Mouse (Mus musculus) macrophage (primary cell): Measurements from ENCODE around the gene Nampt. TPM values are rescaled to one million over a fixed set of nuclear protein-coding genes. Genes with fewer than 3 reads are reported as not detected.
A peak's percentile ranks its signal among the peaks of the same experiment; 100 is the strongest.

Experiments used
- H3K27ac ChIP-seq: fragments of 350-480 bp; formaldehyde crosslinking; 2 replicates; pipeline ENCODE4 v1.9.0; 2021
- H3K36me3 ChIP-seq: fragments of 350-480 bp; formaldehyde crosslinking; 2 replicates; pipeline ENCODE4 v1.9.0; 2021; ENCODE audit errors: inconsistent target
- H3K4me3 ChIP-seq: fragments of 350-480 bp; formaldehyde crosslinking; 2 replicates; pipeline ENCODE4 v1.9.0; 2021; ENCODE audit errors: inconsistent target
- H3K79me2 ChIP-seq: fragments of 350-480 bp; formaldehyde crosslinking; 2 replicates; pipeline ENCODE4 v1.9.0; 2021; ENCODE audit errors: inconsistent target
- WGBS: methylation state at CpG from one replicate; pipeline ENCODE4 v1.1.7; 2026; ENCODE audit warnings: inconsistent platforms; ENCODE audit not compliant: missing documents; 5-methylcytosine and 5-hydroxymethylcytosine counted together
- polyA plus RNA-seq: library from polyadenylated mRNA; stranded (reverse); fragments of 250-400 nt; gene quantifications from 3 replicates; pipeline ENCODE4 v1.2.4, GENCODE M21; 2018; ENCODE audit warnings: inconsistent platforms
- total RNA-seq, 78 experiments: library from RNA; depleted of rRNA; stranded (reverse); fragments of 250-400 nt; gene quantifications; 1 replicate in 9 of 78; 2 replicates in 24 of 78; 3 replicates in 43 of 78; 4 replicates in 2 of 78; pipeline ENCODE4 v1.2.4; 2018; ENCODE audit warnings: inconsistent platforms in 56 of 78

Nampt gene
- total RNA-seq (2018; cell fraction: chromatin; rRNA removed): 100 to 1,000 TPM in 23 of 26 experiments, 10 to 100 TPM in 3; 88.3 to 462 (median 167) TPM
- 100 to 1,000 TPM in 24 of 26 experiments, 10 to 100 TPM in 2; 97.7 to 225 (median 165) TPM for total RNA-seq (2018; cell fraction: cytosol; rRNA removed)
- total RNA-seq (2018; cell fraction: nucleus; rRNA removed): 100 to 1,000 TPM in 24 of 26 experiments, 10 to 100 TPM in 2; 64.3 to 336 (median 194) TPM
- 78.6 to 170 TPM (median 118 TPM) in 3 replicates for polyA plus RNA-seq

DNA sequence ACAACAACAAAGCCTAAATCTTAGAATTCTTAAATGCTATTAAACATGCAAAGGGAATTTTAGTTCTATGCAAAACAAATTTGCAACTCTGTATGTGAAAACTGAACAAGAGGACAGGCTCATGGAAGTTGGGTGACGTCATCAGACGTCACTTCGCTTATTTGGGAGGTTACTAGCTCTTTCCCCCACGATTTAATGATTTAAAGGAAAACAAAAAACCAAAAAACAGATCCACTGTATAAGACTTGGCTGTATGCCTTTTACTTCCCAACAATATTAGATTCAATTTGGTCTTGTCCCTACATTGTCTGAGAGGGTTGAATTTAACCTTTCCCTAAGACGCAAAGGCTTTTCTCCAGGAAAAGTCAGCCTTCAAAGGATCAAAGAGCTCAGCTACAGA, at the start of gene Nampt:
TSS of gene Nampt (plus strand) at position 130 of the 400 bp plus-strand sequence.
- 26% methylated on average over 5 of the region's 5 CpGs for WGBS
- Histone ChIP-seq H3K4me3 (peak within 1 kb of the TSS; percentile 34), H3K27ac (peak within 1 kb of the TSS; percentile 96), H3K36me3 (peaks cover 4% of the 10 kb centered on the region; the same call in 1 of the 2 replicates), H3K79me2 (peaks cover 35% of the 10 kb centered on the region)

DNA sequence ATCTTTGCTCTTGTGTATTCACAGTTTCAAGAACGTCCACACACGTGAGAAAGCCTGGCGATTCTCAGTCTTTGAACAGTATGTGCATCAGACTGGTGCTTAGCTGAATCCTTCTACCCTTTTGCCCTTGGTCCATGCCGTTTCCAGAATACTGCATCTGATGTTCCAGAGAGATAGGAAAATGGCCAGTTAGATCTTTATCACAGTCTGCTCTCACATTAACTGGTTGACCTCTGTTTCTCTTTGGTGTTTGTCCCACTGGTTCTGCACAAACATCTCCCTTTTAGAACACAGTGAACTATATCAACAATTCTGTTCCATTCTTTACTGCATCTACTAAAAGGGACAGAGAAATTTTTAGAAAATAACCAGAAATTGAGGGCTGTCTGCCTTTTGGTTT, 48.6 kb upstream of the Nampt start:
- Histone ChIP-seq H3K4me3 (no peak overlapping the region), H3K79me2 (no peaks in the 10 kb centered on the region), H3K36me3 (no peaks in the 10 kb centered on the region), H3K27ac (no peak overlapping the region)
- 98% methylated on average over 4 of the region's 4 CpGs for WGBS

DNA sequence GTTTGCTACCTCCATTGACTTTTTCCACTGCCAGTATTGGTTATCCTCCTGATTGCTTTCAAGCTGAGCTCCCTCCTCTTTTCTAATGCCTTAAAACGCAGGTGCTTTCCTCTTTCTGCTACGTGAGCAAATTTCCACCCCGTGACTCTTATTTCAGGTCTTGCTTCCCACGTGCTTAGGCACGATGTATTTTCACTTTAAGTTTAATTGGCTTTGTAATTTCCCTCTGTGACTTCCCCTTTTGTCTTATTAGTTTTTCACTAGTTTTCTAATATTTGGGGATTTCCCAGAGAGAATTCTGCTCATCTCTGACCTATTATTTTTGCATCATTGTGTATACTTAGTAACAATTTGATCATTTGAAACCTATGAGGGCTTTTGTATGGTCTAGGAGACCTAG, 44.8 kb upstream of the Nampt start:
- no peak overlapping the region for H3K4me3 ChIP-seq
- H3K79me2 ChIP-seq: no peaks in the 10 kb centered on the region
- no peaks in the 10 kb centered on the region for H3K36me3 ChIP-seq
- 0% methylated on average over 5 of the region's 5 CpGs for WGBS
- no peak overlapping the region for H3K27ac ChIP-seq

DNA sequence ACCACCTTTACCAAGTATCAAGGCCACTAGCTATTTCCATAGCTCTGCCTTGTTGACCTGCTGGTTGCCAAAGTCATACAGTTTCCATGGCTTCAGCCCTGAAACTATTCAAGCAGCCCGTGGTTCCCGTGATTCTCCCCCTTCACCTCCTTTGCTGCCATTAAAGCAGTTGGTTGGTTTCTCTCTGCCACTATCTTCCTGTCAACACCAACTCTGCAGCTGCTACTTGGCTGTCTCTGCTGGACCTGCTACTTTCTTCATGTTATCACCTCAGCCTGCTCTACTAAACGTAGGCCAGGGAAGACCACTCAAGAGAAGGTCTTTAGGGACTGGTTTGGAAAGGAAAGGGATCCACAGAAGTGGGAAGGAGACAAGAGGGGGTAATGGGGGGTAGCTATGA, 30.3 kb upstream of the Nampt start:
- Histone ChIP-seq H3K27ac (no peak overlapping the region), H3K36me3 (no peaks in the 10 kb centered on the region), H3K4me3 (no peak overlapping the region), H3K79me2 (no peaks in the 10 kb centered on the region)
- 79% methylated on average over 3 of the region's 3 CpGs for WGBS

DNA sequence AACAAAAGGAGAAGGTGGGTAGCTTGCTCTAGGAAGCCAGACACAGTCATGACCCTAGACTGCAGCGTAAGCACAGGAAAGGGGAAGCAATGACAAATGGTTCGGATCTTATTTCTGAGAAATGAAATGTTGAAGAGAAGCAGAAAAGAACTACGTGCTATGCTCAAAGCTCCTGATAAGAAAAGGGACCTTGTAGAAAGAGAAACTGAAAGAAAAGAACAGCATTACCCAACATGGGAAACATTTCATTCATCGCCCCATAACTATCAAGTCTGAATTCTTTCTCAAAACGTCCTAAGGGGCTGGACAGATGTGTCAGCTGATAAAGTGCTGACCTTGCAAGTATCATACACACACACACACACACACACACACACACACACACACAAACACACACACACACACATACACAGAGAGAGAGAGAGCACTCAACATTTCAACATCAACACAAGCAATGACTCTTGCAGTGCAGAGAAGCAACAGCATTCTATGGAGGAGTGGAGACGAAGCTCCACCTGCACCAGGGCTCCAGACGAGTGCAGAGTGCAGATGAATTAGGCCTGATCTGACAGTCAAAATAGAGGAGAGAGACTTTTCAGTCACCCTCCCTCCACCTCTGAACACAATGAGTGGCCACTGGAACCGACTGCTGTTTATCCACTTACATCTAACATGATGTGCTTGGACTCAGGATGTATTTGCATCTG, 23.4 kb upstream of the Nampt start:
- H3K79me2 ChIP-seq: no peaks in the 10 kb centered on the region
- WGBS: 34% methylated on average over 8 of the region's 8 CpGs
- peak overlapping the region; percentile 73 for H3K27ac ChIP-seq
- peak overlapping the region; percentile 3; the same call in 1 of the 2 replicates for H3K4me3 ChIP-seq
- no peaks in the 10 kb centered on the region for H3K36me3 ChIP-seq

DNA sequence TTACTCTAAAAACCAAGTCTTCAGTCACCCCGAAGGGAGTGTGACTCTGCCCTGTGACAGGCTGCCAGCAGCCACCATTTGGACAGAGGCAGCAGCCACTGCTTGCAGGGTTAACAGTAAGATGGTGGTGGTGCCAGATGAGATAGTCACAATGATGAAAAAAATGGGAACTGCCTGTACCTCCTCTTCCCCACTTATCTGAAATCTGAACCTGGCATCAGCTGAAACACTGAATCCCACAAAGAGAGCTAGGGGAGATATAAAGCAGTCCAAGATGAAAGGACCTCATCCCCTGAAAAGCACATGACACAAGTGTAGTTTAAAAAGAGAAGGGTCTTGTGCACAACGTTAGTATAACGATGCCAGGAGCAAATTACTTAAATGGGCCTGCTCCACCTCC, 21.9 kb upstream of the Nampt start:
- Histone ChIP-seq H3K36me3 (no peaks in the 10 kb centered on the region), H3K79me2 (no peaks in the 10 kb centered on the region), H3K27ac (no peak overlapping the region), H3K4me3 (no peak overlapping the region)
- WGBS: 94% methylated on average over 3 of the region's 3 CpGs

DNA sequence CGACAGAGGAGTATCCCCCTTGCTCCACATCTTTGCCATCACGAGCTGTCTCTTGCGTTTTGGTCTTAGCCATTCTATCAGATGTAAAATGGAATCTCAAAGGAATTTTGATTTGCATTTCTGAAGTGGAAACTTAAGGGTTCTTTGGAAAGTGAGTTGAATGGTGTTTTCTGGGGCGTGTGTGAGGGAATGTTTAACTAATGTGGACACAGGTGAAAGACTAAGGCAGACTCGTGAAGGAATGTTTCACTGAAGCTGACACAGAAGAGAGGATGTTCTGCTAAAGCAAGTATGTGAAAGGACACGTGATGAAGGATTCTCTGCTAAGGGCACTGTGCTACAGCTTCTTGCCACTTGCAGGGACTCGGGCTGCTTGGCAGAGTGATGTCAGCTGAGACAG, 18.3 kb upstream of the Nampt start:
- no peak overlapping the region for H3K27ac ChIP-seq
- H3K4me3 ChIP-seq: no peak overlapping the region
- H3K79me2 ChIP-seq: no peaks in the 10 kb centered on the region
- H3K36me3 ChIP-seq: no peaks in the 10 kb centered on the region
- 92% methylated on average over 7 of the region's 7 CpGs for WGBS

DNA sequence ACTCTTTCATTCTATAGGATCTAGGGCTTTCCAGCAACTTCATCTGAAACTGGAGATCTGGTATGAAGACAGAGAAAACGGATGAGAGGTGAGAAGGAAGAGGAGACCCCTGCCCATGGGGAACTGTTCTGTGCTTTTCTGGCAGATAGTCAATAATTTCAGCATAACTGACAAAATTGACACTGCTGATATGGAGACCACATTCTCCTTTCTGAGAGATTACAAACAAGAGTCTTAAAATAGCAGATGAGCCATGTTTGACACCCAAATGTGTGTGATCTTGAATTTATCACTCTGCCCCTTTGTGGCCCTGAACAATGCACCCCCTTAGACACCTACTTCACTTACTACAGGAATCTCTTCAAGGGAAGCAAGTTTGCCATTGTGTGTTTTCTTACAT, 13.8 kb upstream of the Nampt start:
- WGBS: 100% methylated on average over 1 of the region's 1 CpGs
- H3K4me3 ChIP-seq: no peak overlapping the region
- no peaks in the 10 kb centered on the region for H3K36me3 ChIP-seq
- no peak overlapping the region for H3K27ac ChIP-seq
- no peaks in the 10 kb centered on the region for H3K79me2 ChIP-seq

DNA sequence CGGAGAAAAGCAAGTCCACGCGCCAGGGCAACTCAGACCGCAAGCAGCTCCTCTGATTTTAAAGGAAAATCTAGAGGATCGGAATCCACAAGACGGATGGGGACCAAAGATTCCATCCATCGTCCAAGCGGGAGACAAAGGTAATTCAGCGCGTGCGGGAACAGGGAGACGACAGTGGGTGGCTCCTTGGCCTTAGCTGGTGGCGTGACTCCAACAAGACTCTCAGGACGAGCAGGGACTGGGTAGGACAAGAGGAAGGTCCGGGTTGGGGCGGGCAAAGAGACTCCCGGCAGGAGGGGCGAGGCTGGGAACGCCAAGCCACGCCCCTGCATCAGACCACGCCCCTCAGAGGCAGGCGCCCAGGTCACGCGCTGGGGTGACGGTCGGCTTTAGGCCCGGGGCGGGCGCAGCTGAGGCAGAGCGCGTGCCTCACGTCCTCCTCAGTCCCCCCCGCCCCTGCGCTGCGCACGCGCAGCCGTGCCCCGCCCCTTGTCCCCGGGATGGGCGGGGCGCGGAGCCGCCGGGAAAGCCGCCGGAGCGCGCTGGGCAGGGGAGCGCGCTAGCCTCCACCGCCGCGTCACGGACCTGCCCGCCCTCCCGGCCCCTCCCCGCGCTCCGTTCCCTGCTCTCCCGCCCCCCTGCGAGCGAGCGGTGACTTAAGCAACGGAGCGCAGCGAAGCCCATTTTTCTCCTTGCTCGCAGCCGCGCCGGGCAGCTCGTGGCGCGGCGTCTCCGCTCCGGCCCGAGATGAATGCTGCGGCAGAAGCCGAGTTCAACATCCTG, 669 bp downstream of the Nampt start:
- H3K36me3 ChIP-seq: peaks cover 8% of the 10 kb centered on the region; the same call in 1 of the 2 replicates
- H3K4me3 ChIP-seq: peak overlapping the region; percentile 34
- WGBS: 2% methylated on average over 47 of the region's 80 CpGs
- peaks cover 41% of the 10 kb centered on the region for H3K79me2 ChIP-seq
- H3K27ac ChIP-seq: peak overlapping the region; percentile 96

DNA sequence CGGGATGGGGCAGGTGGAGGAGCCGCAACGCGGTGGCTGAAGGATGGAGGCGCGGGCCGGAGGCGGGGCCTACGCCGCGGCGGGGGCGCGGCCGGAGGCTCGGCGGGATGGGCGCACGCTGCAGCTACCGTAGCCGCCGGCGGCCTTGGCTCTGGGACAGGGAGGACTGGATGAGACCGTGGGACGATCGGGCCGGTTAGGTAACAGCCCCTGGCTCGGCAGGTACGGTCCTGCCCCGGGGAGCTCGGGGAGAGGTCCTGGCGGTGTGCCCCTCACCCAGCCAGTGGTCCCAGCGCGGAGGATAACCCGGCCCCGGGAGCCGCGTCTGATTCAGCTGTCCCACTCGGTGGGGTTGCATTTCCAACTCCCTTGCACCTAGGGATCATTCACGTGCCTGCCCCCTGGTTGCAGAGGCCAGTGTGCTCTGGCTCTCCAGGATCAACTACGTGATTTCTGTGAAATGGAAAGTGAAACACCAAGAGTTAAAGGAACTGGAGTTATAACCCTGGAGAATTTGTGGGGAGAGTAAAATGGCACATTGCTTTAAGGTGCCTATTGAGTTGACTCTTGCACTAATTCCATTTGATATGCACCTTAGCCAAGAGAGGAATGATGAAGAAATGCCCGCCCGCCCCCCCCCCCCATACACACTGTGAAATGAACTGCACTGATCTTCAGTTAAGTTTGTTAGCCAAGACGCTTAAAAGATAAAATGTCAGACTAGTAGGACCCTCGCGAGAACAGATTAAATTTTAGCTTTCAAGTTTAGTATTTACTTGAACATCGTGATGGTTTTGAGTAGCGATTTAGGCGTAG, 1.6 kb downstream of the Nampt start:
- under 1% methylated on average over 48 of the region's 49 CpGs for WGBS

DNA sequence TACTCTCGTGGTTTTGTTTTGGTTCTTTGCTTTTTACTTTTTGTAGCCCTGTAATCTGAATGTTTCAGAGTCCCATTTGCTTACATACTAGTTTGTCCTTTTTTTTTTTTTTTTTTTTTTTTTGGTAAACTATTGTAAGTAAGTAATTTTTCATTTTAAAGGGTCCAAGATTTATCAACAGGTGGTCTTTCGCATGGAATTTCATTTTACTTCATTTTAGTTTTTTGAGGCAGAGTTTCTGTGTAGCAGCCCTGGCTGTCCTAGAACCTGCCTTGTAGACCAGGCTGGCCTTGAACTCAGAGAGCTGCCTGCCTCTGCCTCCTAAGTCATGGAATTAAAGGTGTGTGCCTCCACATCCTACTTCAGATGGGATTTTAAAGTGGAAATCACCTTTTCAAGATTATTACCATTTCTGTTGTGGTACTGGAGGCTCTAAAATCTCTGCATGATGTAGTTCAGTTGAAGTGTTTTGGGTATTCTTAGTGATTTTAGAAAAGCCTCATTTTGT, 2.2 kb downstream of the Nampt start:
- Histone ChIP-seq H3K79me2 (peaks cover 57% of the 10 kb centered on the region), H3K4me3 (peak overlapping the region; percentile 74), H3K36me3 (peaks cover 13% of the 10 kb centered on the region; the same call in 1 of the 2 replicates), H3K27ac (peak overlapping the region; percentile 87)
- WGBS: 40% methylated on average over 2 of the region's 2 CpGs

More for the DNA sequence above, 1.6 kb downstream of the Nampt start:
- Histone ChIP-seq H3K27ac (peak overlapping the region; percentile 87), H3K79me2 (peaks cover 50% of the 10 kb centered on the region), H3K36me3 (peaks cover 13% of the 10 kb centered on the region; the same call in 1 of the 2 replicates), H3K4me3 (peak overlapping the region; percentile 74)

DNA sequence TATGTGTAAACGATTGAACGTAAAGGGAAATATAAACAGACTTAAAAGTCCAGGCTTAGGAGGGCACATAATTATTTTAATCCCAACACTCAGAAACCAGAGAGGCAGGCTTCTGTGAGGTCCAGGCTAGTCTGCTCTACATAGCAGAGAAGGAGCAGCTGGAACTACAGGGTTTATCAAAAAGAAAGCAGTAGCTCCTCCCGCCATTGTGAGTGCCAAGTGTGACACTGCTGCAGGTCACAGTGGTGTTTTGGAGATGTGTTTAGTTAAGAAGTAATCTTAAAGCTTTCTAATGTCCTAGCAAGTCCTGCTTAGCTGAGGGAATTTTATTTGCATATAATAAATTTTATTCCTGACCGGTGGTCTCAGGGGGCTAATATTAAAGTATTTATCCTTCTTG, 2.7 kb downstream of the Nampt start:
- H3K27ac ChIP-seq: peak overlapping the region; percentile 87
- peaks cover 62% of the 10 kb centered on the region for H3K79me2 ChIP-seq
- H3K36me3 ChIP-seq: peaks cover 13% of the 10 kb centered on the region; the same call in 1 of the 2 replicates
- 100% methylated on average over 4 of the region's 4 CpGs for WGBS
- peak overlapping the region; percentile 74 for H3K4me3 ChIP-seq

DNA sequence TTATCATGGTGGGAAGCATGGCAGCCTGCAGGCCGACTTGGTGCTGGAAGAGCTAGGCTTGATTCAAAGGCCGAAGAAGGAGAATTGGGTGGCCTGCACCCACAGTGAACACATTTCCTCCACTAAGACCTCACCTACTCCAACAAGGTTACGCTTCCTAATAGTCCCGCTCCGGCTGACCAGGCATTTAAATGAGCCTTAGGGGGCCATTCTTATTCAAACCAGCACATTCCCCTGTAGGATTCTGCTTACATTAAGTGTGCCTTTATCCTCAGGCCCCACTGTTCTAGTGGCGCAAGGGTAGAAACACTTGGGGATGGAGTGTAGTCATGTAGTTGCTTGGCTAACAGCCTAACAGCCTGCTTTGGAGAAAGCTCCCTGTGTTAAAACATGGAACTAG, 5.2 kb downstream of the Nampt start:
- 93% methylated on average over 6 of the region's 6 CpGs for WGBS

DNA sequence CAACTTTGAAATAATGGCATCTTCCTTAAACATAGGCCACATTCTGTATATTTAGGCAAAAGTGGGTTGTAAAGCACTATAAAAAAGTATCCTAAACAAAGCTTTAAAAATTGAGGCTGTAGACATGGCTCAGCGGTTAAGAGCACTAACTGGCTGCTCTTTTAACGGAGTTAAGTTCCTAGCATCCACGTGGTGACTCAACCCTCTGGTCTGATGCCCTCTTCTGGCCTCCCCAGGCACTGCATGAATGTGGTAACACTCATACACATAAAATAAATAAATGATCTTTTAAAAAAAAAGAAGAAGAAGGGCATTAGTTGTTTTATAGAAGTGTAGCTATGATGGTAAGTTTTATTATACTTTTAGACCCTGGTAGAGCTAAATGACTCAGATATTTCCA, 7.6 kb downstream of the Nampt start:
- peaks cover 43% of the 10 kb centered on the region for H3K36me3 ChIP-seq
- peaks cover 100% of the 10 kb centered on the region for H3K79me2 ChIP-seq
- no peak overlapping the region for H3K27ac ChIP-seq
- no peak overlapping the region for H3K4me3 ChIP-seq
- 7% methylated on average over 3 of the region's 3 CpGs for WGBS

More for the DNA sequence above, 5.2 kb downstream of the Nampt start:
- H3K36me3 ChIP-seq: peaks cover 20% of the 10 kb centered on the region; the same call in 1 of the 2 replicates
- H3K4me3 ChIP-seq: no peak overlapping the region
- H3K79me2 ChIP-seq: peaks cover 87% of the 10 kb centered on the region
- no peak overlapping the region for H3K27ac ChIP-seq
